In the genomic region with DNA sequence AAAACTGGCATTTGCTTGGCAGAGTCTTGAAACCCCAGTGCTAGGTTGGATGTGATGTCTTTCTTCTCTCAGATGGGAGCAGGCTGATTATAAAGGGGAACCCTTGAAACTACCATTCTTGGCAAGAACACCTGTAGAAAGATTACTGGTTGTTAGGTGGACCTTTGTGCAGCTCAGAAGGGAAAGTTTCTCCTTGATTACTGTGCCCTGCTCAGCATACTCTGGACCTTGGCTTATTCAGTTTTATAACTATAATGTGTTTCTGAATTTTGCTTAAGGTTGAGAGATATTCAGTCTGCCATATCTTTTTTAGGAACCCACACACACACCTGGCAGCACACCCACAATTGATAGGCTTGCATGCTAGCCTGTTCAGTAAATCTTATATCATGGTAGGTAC, we compare ENCODE assay signal across 27 mouse cellular contexts. TPM values are rescaled to one million over a fixed set of nuclear protein-coding genes. Genes with fewer than 3 reads are reported as not detected.
A peak's percentile ranks its signal among the peaks of the same experiment; 100 is the strongest.
DNase-seq lines count a peak whose midpoint lies in the region; ATAC-seq and TF ChIP-seq lines count a peak whose summit lies in the region.
"Had no signal": no experiment of that assay in that cellular context is flagged by ENCODE, and none has a peak within 500 bp of the region (broad histone marks: within the 10 kb centered on the region; RNA-seq: fewer than 3 reads in every experiment).

No protein-coding gene starts in this region.

- H3K36me3 ChIP-seq in liver, embryonic 13.5 days, result peaks cover 93% of the 10 kb centered on the region
- H3K36me3 ChIP-seq in liver, embryonic 11.5 days (ENCODE audit: control insufficient read depth, insufficient read depth, low read length), result peaks cover 43% of the 10 kb centered on the region
- H3K36me3 ChIP-seq in intestine, embryonic 16.5 days (ENCODE audit: control insufficient read depth, insufficient read depth, low read length), result peaks cover 16% of the 10 kb centered on the region; the same call in 1 of the 2 replicates
- H3K36me3 ChIP-seq in lung, postnatal 0 days (ENCODE audit: insufficient read depth, low read length), result peaks cover 56% of the 10 kb centered on the region

- H3K4me3 ChIP-seq in liver, embryonic 13.5 days (replicated peaks), result no peak overlapping the region
- no peak overlapping the region for H3K4me3 ChIP-seq in liver, embryonic 11.5 days (ENCODE audit: low read depth, low read length)
- no peak overlapping the region for H3K4me3 ChIP-seq in intestine, embryonic 16.5 days (ENCODE audit: low read length)
- no peak overlapping the region for H3K4me3 ChIP-seq in lung, postnatal 0 days (ENCODE audit: low read depth, low read length)
- H3K4me3 ChIP-seq: forebrain, embryonic 10.5 days; heart, adult 2 months; heart, embryonic 10.5 days; heart, embryonic 13.5 days had no signal

- H3K27ac ChIP-seq in liver, embryonic 13.5 days, result 0 out of 2 replicates have a peak overlapping the region, but pooled peaks have one; percentile 4
- no peak overlapping the region for H3K27ac ChIP-seq in liver, embryonic 11.5 days (ENCODE audit: low read depth, low read length)
- no peak overlapping the region for H3K27ac ChIP-seq in intestine, embryonic 16.5 days (ENCODE audit: low read length)
- no peak overlapping the region for H3K27ac ChIP-seq in lung, postnatal 0 days (ENCODE audit: low read length)
- H3K27ac ChIP-seq: forebrain, embryonic 10.5 days; heart, adult 2 months; heart, embryonic 10.5 days; heart, embryonic 13.5 days; hindbrain, embryonic 14.5 days; hindbrain, postnatal 0 days had no signal

- no peak overlapping the region for H3K4me2 ChIP-seq in liver, embryonic 13.5 days
- no peak overlapping the region for H3K4me2 ChIP-seq in liver, embryonic 11.5 days
- no peak overlapping the region for H3K4me2 ChIP-seq in intestine, embryonic 16.5 days (ENCODE audit: low read depth, low read length)
- no peak overlapping the region for H3K4me2 ChIP-seq in lung, postnatal 0 days (replicated peaks; ENCODE audit: low read depth, low read length)
- H3K4me2 ChIP-seq: heart, embryonic 13.5 days; hindbrain, embryonic 14.5 days had no signal

- no peaks in the 10 kb centered on the region for H3K27me3 ChIP-seq in liver, embryonic 13.5 days
- H3K27me3 ChIP-seq in liver, embryonic 11.5 days (replicated peaks; ENCODE audit: control insufficient read depth, insufficient read depth, low read length), result no peaks in the 10 kb centered on the region
- no peaks in the 10 kb centered on the region for H3K27me3 ChIP-seq in intestine, embryonic 16.5 days (replicated peaks; ENCODE audit: control insufficient read depth, insufficient read depth, low read length)
- H3K27me3 ChIP-seq in lung, postnatal 0 days (replicated peaks; ENCODE audit: insufficient read depth, low read length), result no peaks in the 10 kb centered on the region
- H3K27me3 ChIP-seq: CH12.LX; heart, embryonic 13.5 days had no signal

- no peak overlapping the region for H3K9ac ChIP-seq in liver, embryonic 13.5 days
- no peak overlapping the region for H3K9ac ChIP-seq in liver, embryonic 11.5 days (ENCODE audit: low read depth, low read length)
- no peak overlapping the region for H3K9ac ChIP-seq in intestine, embryonic 16.5 days (ENCODE audit: low read depth, low read length)
- H3K9ac ChIP-seq in lung, postnatal 0 days (replicated peaks; ENCODE audit: low read depth), result no peak overlapping the region
- H3K9ac ChIP-seq: forebrain, postnatal 0 days; heart, embryonic 13.5 days; hindbrain, embryonic 14.5 days had no signal

- TF ChIP-seq CTCF in lung, postnatal 0 days (IDR thresholded peaks at IDR 0.05), result no peak

- no peaks in the 10 kb centered on the region for H3K9me3 ChIP-seq in liver, embryonic 13.5 days (replicated peaks)
- no peaks in the 10 kb centered on the region for H3K9me3 ChIP-seq in liver, embryonic 11.5 days (ENCODE audit: control insufficient read depth, low read length)
- H3K9me3 ChIP-seq in intestine, embryonic 16.5 days (ENCODE audit: control insufficient read depth, low read length), result no peaks in the 10 kb centered on the region
- H3K9me3 ChIP-seq in lung, postnatal 0 days (ENCODE audit: low read length), result no peaks in the 10 kb centered on the region
- H3K9me3 ChIP-seq: forebrain, embryonic 10.5 days; G1E; heart, embryonic 10.5 days; heart, embryonic 13.5 days had no signal

- ATAC-seq in liver, embryonic 13.5 days (ENCODE audit: low read depth), result no peak
- ATAC-seq in liver, embryonic 11.5 days (replicated peaks; ENCODE audit: low FRiP score), result no peak
- peak; percentile 66; the same call in 1 of the 2 replicates for ATAC-seq in intestine, embryonic 16.5 days
- peak; percentile 48 for ATAC-seq in megakaryocyte-erythroid progenitor cell, adult 5-6 weeks (replicated peaks; ENCODE audit: low FRiP score, low TSS enrichment, poor library complexity, severe bottlenecking)
- no peak for ATAC-seq in lung, postnatal 0 days
- ATAC-seq: forebrain, embryonic 14.5 days; forebrain, postnatal 0 days; hindbrain, postnatal 0 days had no signal

- peaks cover 41% of the 10 kb centered on the region for H3K4me1 ChIP-seq in liver, embryonic 13.5 days (replicated peaks)
- peaks cover 20% of the 10 kb centered on the region for H3K4me1 ChIP-seq in liver, embryonic 11.5 days (replicated peaks; ENCODE audit: control insufficient read depth, insufficient read depth, low read length)
- no peaks in the 10 kb centered on the region for H3K4me1 ChIP-seq in intestine, embryonic 16.5 days (ENCODE audit: control insufficient read depth, insufficient read depth, low read length)
- H3K4me1 ChIP-seq in lung, postnatal 0 days (ENCODE audit: insufficient read depth, low read depth, low read length), result no peaks in the 10 kb centered on the region
- H3K4me1 ChIP-seq: forebrain, embryonic 10.5 days; heart, embryonic 10.5 days; heart, embryonic 13.5 days had no signal

- no peak for TF ChIP-seq EP300 in lung, postnatal 0 days (IDR thresholded peaks at IDR 0.05)

- DNase-seq in liver, embryonic 13.5 days, result no peak
- DNase-seq in liver, embryonic 11.5 days (ENCODE audit: low spot score), result no peak
- no peak for DNase-seq in lung, postnatal 0 days (ENCODE audit: low spot score)
- no peak for DNase-seq in left cerebral cortex, adult 8-10 months (ENCODE audit: low spot score in 2 of 2)
- no peak for DNase-seq in retina, postnatal 1 day
- DNase-seq: adrenal gland, adult 8-10 months; adrenal gland, postnatal 25 days; B cell, adult 2 months; cerebellum, adult 18-20 months; cerebellum, adult 9-10 months; cerebellum, postnatal 14 days; forebrain, postnatal 0 days; gastrocnemius, postnatal 10 days; gastrocnemius, postnatal 36 days; heart, adult 2 months; heart, postnatal 14 days; heart, postnatal 4 days had no signal

RNA-seq across cellular contexts. Expression of gene Ubp1, which starts 33.0 kb away (rescaled TPM):
- 48.4 and 52.8 TPM in 2 replicates for polyA plus RNA-seq in liver, embryonic 13.5 days (2015; fragmentation: Nextera tagmentation; extraction: Ambion mirVana)
- 57.4 and 58.5 TPM in 2 replicates for polyA plus RNA-seq in liver, embryonic 11.5 days (2014; fragmentation: Nextera tagmentation; extraction: Ambion mirVana)
- polyA plus RNA-seq in intestine, embryonic 16.5 days (2015; fragmentation: Nextera tagmentation; extraction: Ambion mirVana), result 17.3 and 22.2 TPM in 2 replicates
- total RNA-seq in megakaryocyte-erythroid progenitor cell, adult 5-6 weeks (2014; fragmentation: Nextera tagmentation), result 85.8 and 94.0 TPM in 2 replicates
- total RNA-seq in megakaryocyte-erythroid progenitor cell, adult 5-6 weeks (2017), result 76.9 and 86.7 TPM in 2 replicates
- 18.9 and 20.5 TPM in 2 replicates for polyA plus RNA-seq in lung, postnatal 0 days (2015; fragmentation: Nextera tagmentation; extraction: Ambion mirVana)
- total RNA-seq in left cerebral cortex, adult 8-10 months (2022), result 10 to 100 TPM; 63.4 to 69.5 (median 68.1) TPM

Comparison
In these comparisons a context has a peak if more than half of its experiments do, and no peak if none do; other contexts are left out.
1. ATAC-seq: peak in intestine, embryonic 16.5 days (single experiment) and megakaryocyte-erythroid progenitor cell, adult 5-6 weeks (single experiment); none in liver, embryonic 13.5 days (single experiment), liver, embryonic 11.5 days (single experiment) and lung, postnatal 0 days (single experiment).